Mouse (Mus musculus) ES-CJ7 (cell line): ENCODE measurements around the gene H2-M2.
"Not testable (repeated sequence)": the region's sequence is repeated elsewhere in the genome, so short reads cannot be mapped to it uniquely, and the experiment has no call there.

Source experiments
- DNase-seq: peaks from one replicate; pipeline ENCODE4 v3.0.0; 2011; ENCODE audit warnings: low read depth, low spot score

H2-M2 gene

GRCm38 (mm10) chr17:37483452-37483851 is at the start of gene H2-M2:
H2-M2 (minus strand) TSS chr17:37483552.
- DNase-seq: no peak

- DNase-seq: not testable (repeated sequence)
These were observed 42.1 kb upstream of the H2-M2 start for GRCm38 (mm10) chr17:37525427-37525826.

GRCm38 (mm10) chr17:37524612-37525011 is 41.3 kb upstream of the H2-M2 start:
- not testable (repeated sequence) for DNase-seq

GRCm38 (mm10) chr17:37507730-37508129 is 24.4 kb upstream of the H2-M2 start, which contains the start of gene Olfr111:
Olfr111 (plus strand) TSS chr17:37508030.
- no peak for DNase-seq

- no peak for DNase-seq
These were observed 8.7 kb upstream of the H2-M2 start, which contains the start of gene Olfr110 for GRCm38 (mm10) chr17:37491930-37492518. Olfr110 (plus strand) TSS chr17:37492468.

- no peak for DNase-seq
These were observed 24.7 kb downstream of the H2-M2 start, which contains the start of gene Olfr109 for GRCm38 (mm10) chr17:37458616-37459015. Olfr109 (plus strand) TSS chr17:37458916.

- DNase-seq: no peak
These were observed 38.2 kb downstream of the H2-M2 start, which contains the start of gene Olfr108 for GRCm38 (mm10) chr17:37445180-37445579. Olfr108 (plus strand) TSS chr17:37445480.
